Mouse (Mus musculus): Measurements from ENCODE around the gene Cdc42bpb. TPM values are rescaled to one million over a fixed set of nuclear protein-coding genes. Genes with fewer than 3 reads are reported as not detected.

Gene Cdc42bpb
- polyA plus RNA-seq (2015; fragmentation: Illumina TruSeq; extraction: RNeasy Lipid Tissue Mini Kit (QIAGEN cat#74804); ENCODE audit: low read depth, low replicate concordance): 78.4 TPM

GRCm38 (mm10) chr12:111377376-111377973 is at the start of gene Cdc42bpb:
TSS of gene Cdc42bpb (minus strand) at chr12:111377718.

GRCm38 (mm10) chr12:111416921-111417779 is 39.6 kb upstream of the Cdc42bpb start, which contains the start of gene Exoc3l4:
TSS of gene Exoc3l4 (plus strand) at chr12:111417017.

GRCm38 (mm10) chr12:111406622-111407021 is 29.1 kb upstream of the Cdc42bpb start, which contains the start of gene Lbhd2:
TSS of gene Lbhd2 (plus strand) at chr12:111406809.

GRCm38 (mm10) chr12:111270629-111271277 is 106.8 kb downstream of the Cdc42bpb start, which contains the start of gene Amn:
TSS of gene Amn (plus strand) at chr12:111271095.

Other genes starting within 250 kb of the Cdc42bpb start
- gene Traf3, start 211.3 kb downstream of the Cdc42bpb start, polyA plus RNA-seq (2015; fragmentation: Illumina TruSeq; extraction: RNeasy Lipid Tissue Mini Kit (QIAGEN cat#74804); ENCODE audit: low read depth, low replicate concordance): 22.8 TPM
- gene 4930595D18Rik, start 193.2 kb downstream of the Cdc42bpb start, polyA plus RNA-seq (2015; fragmentation: Illumina TruSeq; extraction: RNeasy Lipid Tissue Mini Kit (QIAGEN cat#74804); ENCODE audit: low read depth, low replicate concordance): not detected
- gene Amn, start 106.6 kb downstream of the Cdc42bpb start, polyA plus RNA-seq (2015; fragmentation: Illumina TruSeq; extraction: RNeasy Lipid Tissue Mini Kit (QIAGEN cat#74804); ENCODE audit: low read depth, low replicate concordance): 8.6 TPM
- gene Lbhd2, start 29.1 kb upstream of the Cdc42bpb start, polyA plus RNA-seq (2015; fragmentation: Illumina TruSeq; extraction: RNeasy Lipid Tissue Mini Kit (QIAGEN cat#74804); ENCODE audit: low read depth, low replicate concordance): 5.5 TPM
- 2.3 TPM for gene Exoc3l4, start 39.3 kb upstream of the Cdc42bpb start, polyA plus RNA-seq (2015; fragmentation: Illumina TruSeq; extraction: RNeasy Lipid Tissue Mini Kit (QIAGEN cat#74804); ENCODE audit: low read depth, low replicate concordance)
- gene Tnfaip2, start 64.8 kb upstream of the Cdc42bpb start, polyA plus RNA-seq (2015; fragmentation: Illumina TruSeq; extraction: RNeasy Lipid Tissue Mini Kit (QIAGEN cat#74804); ENCODE audit: low read depth, low replicate concordance): 1.3 TPM
- gene Gm266, start 108.1 kb upstream of the Cdc42bpb start, polyA plus RNA-seq (2015; fragmentation: Illumina TruSeq; extraction: RNeasy Lipid Tissue Mini Kit (QIAGEN cat#74804); ENCODE audit: low read depth, low replicate concordance): 6.2 TPM
- gene Eif5, start 160.3 kb upstream of the Cdc42bpb start, polyA plus RNA-seq (2015; fragmentation: Illumina TruSeq; extraction: RNeasy Lipid Tissue Mini Kit (QIAGEN cat#74804); ENCODE audit: low read depth, low replicate concordance): 212 TPM
- 65.3 TPM for gene Mark3, start 196.8 kb upstream of the Cdc42bpb start, polyA plus RNA-seq (2015; fragmentation: Illumina TruSeq; extraction: RNeasy Lipid Tissue Mini Kit (QIAGEN cat#74804); ENCODE audit: low read depth, low replicate concordance)

All from brain, adult 10 weeks (tissue).